Mouse (Mus musculus) limb, embryonic 14.5 days (tissue): ENCODE data around the gene Snrk. TPM values are rescaled to one million over a fixed set of nuclear protein-coding genes. Genes with fewer than 3 reads are reported as not detected.

Source experiments
- ATAC-seq: fragments of 200-750 bp; cut with Nextera tagmentation; 2 replicates; pipeline ENCODE4 v1.8.0; 2017; ENCODE audit warnings: low read depth, moderate number of reproducible peaks, moderate TSS enrichment; ENCODE audit not compliant: low FRiP score
- DNase-seq: peaks from one replicate; pipeline ENCODE4 v3.0.0-alpha.2; 2015; ENCODE audit warnings: low spot score
- H3K27ac ChIP-seq: fragments of 300-500 bp; sonication (generic); replicated peaks from 2 replicates; pipeline ENCODE4 v1.5.1; 2014; ENCODE audit warnings: low read depth, mild to moderate bottlenecking, low read length, moderate library complexity, mixed read lengths
- H3K27me3 ChIP-seq: fragments of 300-500 bp; sonication (generic); 2 replicates; pipeline ENCODE4 v1.6.1; 2014; ENCODE audit warnings: low read length, mixed read lengths; ENCODE audit not compliant: control insufficient read depth, insufficient read depth
- H3K36me3 ChIP-seq: fragments of 300-500 bp; sonication (generic); 2 replicates; pipeline ENCODE4 v1.6.1; 2014; ENCODE audit warnings: mild to moderate bottlenecking, low read length, moderate library complexity, mixed read lengths; ENCODE audit not compliant: control insufficient read depth, insufficient read depth
- H3K4me1 ChIP-seq: fragments of 300-500 bp; sonication (generic); 2 replicates; pipeline ENCODE4 v1.6.1; 2014; ENCODE audit warnings: antibody characterized with exemption, low read length, mixed read lengths; ENCODE audit not compliant: control insufficient read depth, insufficient read depth
- H3K4me2 ChIP-seq: fragments of 300-500 bp; sonication (generic); replicated peaks from 2 replicates; pipeline ENCODE4 v1.6.1; 2014; ENCODE audit warnings: low read depth, mild to moderate bottlenecking, low read length, moderate library complexity; ENCODE audit not compliant: severe bottlenecking
- H3K4me3 ChIP-seq: fragments of 300-500 bp; sonication (generic); replicated peaks from 2 replicates; pipeline ENCODE4 v1.5.1; 2014; ENCODE audit warnings: low read length
- H3K9ac ChIP-seq: fragments of 300-500 bp; sonication (generic); 2 replicates; pipeline ENCODE4 v1.6.1; 2014; ENCODE audit warnings: mild to moderate bottlenecking, low read depth, low read length, moderate library complexity; ENCODE audit not compliant: severe bottlenecking
- H3K9me3 ChIP-seq: fragments of 300-500 bp; sonication (generic); 2 replicates; pipeline ENCODE4 v1.6.1; 2016; ENCODE audit warnings: low read length; ENCODE audit not compliant: control insufficient read depth
- POLR2A ChIP-seq: fragments of 200-500 bp; IDR thresholded peaks from 2 replicates; pipeline ENCODE4 v1.8.0; 2012; ENCODE audit warnings: inconsistent platforms, mild to moderate bottlenecking, moderate library complexity, borderline replicate concordance; ENCODE audit not compliant: insufficient read depth, insufficient read length; ENCODE audit errors: extremely low read depth
- WGBS: fragments of 180-500 bp; shearing (Covaris S2); extraction: QIAGEN DNeasy Blood & Tissue Kit; methylation state at CpG from one replicate; pipeline ENCODE4 v1.1.7; 2014; 5-methylcytosine and 5-hydroxymethylcytosine counted together
- polyA plus RNA-seq, 2 experiments: library from polyadenylated mRNA; depleted of rRNA in 1 of 2; stranded (reverse) in 1 of 2; unstranded in 1 of 2; fragments of >200 nt; fragmentation: Nextera tagmentation in 1 of 2; extraction: Ambion mirVana in 1 of 2; gene quantifications; 2 replicates each; pipeline versions ENCODE4 v1.2.1 to v1.2.3; 2012 to 2014

The Snrk gene
- polyA plus RNA-seq, 2 experiments: 40.2 to 50.1 TPM

DNA sequence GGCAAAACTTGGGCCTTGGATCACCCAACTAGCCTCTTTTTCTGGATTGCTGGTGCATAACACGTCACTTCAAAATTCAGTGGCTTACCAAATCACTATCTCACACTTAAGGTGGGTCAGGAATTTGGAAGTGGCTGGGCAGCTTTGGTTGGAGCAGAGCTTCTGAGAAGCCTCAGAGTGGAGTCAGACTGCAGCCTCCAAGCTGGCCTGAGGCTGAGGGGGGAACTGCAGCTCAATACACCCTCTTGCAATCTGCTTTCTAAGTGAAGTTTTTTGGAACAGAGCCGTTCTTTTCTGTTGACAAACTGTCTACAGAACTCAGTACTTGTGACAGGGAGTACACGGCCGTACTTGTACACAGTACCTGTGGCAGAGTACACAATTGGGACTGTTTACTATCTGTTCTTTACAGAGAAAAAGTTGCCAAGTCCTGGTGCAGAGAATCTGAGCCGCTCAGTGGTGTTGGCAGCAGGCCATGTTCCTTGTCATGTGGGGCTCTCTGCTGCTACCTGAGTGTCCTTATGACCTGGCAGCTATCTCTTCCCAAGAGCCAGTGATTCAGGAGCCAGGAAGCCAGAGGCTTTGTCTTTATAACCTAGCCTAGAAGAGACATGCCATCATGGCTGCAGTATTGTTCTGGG, 78.1 kb downstream of the Snrk start:
- DNase-seq (no peak), ATAC-seq (no peak)
- no peaks in the 10 kb centered on the region for H3K9me3 ChIP-seq
- no peak for TF ChIP-seq POLR2A
- no peak overlapping the region for H3K9ac ChIP-seq
- H3K4me2 ChIP-seq: no peak overlapping the region
- H3K36me3 ChIP-seq: no peaks in the 10 kb centered on the region
- 77% methylated on average over 5 of the region's 5 CpGs for WGBS
- H3K4me1 ChIP-seq: no peaks in the 10 kb centered on the region
- H3K4me3 ChIP-seq: no peak overlapping the region
- H3K27me3 ChIP-seq: no peaks in the 10 kb centered on the region
- no peak overlapping the region for H3K27ac ChIP-seq

DNA sequence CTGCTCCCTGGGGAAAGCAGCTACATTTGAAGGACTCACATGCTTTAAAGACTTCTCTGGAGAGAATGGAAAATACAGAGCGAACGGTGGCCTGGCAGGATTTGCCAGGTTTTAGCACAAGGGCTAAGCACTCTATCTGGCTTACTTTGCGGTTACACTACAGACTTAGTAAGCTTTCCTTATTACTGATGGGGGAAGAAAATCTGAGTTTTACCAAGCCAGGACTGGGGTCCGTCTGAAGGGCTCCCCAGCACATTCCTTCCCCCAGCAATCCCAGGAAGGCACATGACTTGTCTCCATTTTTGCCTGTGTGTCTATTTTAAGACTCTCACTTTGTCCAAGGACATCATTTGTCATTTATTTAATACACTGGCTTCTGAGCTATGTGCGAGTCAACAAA, 80.0 kb downstream of the Snrk start:
- 51% methylated on average over 5 of the region's 5 CpGs for WGBS
- H3K9ac ChIP-seq: no peak overlapping the region
- ATAC-seq (no peak), DNase-seq (no peak)
- H3K4me3 ChIP-seq: no peak overlapping the region
- H3K4me2 ChIP-seq: no peak overlapping the region
- no peaks in the 10 kb centered on the region for H3K9me3 ChIP-seq
- no peak overlapping the region for H3K27ac ChIP-seq
- no peaks in the 10 kb centered on the region for H3K36me3 ChIP-seq
- H3K27me3 ChIP-seq: no peaks in the 10 kb centered on the region
- no peak for TF ChIP-seq POLR2A
- H3K4me1 ChIP-seq: no peaks in the 10 kb centered on the region

DNA sequence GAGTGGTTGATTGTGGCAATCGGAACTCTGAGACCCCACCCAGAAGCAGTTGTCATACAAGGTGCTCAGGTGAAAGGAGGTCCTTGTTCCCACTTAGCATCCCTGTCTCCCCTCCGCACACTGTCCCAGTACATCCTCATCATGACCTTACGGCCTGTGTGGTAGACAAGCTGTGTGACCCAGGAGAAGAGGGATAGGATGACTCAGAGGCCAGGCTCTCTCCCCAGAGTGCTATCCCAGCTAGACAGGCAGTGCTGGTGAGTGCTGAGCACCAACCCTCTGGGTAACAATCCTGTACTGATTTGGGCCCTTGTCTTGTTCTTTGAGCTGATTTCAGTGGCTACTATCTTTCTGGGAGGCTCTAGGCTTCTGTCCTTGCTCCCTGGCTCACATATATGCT, 81.6 kb downstream of the Snrk start:
- Histone ChIP-seq H3K9ac (no peak overlapping the region), H3K27me3 (no peaks in the 10 kb centered on the region), H3K4me3 (no peak overlapping the region), H3K4me2 (no peak overlapping the region), H3K9me3 (no peaks in the 10 kb centered on the region), H3K36me3 (no peaks in the 10 kb centered on the region), H3K4me1 (no peaks in the 10 kb centered on the region), H3K27ac (no peak overlapping the region)
- TF ChIP-seq POLR2A: no peak
- DNase-seq (no peak), ATAC-seq (no peak)
- 89% methylated on average over 3 of the region's 3 CpGs for WGBS

DNA sequence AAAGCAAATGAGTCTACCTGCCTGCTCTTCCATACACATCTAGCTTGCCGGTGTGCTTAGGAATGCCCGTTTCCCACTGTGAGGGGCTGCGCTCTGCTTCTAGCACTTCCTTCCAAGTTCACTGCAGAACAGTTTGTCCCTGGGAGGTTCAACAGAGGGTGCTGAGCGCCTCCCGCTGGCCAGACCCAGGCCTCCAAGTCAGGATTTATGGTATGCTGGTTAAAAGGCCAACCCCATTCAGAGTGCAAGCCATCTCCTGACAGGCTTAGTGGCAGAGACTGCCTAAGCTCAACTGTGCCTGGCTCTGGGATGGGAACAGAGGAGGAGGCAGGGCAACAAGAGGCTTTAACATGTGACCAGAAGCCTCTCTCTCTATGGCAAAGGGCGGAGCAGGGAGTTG, 82.2 kb downstream of the Snrk start:
- no peaks in the 10 kb centered on the region for H3K36me3 ChIP-seq
- H3K9me3 ChIP-seq: no peaks in the 10 kb centered on the region
- H3K4me1 ChIP-seq: no peaks in the 10 kb centered on the region
- H3K9ac ChIP-seq: no peak overlapping the region
- H3K4me2 ChIP-seq: no peak overlapping the region
- no peaks in the 10 kb centered on the region for H3K27me3 ChIP-seq
- H3K4me3 ChIP-seq: no peak overlapping the region
- ATAC-seq (no peak), DNase-seq (no peak)
- 30% methylated on average over 6 of the region's 6 CpGs for WGBS
- no peak overlapping the region for H3K27ac ChIP-seq
- no peak for TF ChIP-seq POLR2A

DNA sequence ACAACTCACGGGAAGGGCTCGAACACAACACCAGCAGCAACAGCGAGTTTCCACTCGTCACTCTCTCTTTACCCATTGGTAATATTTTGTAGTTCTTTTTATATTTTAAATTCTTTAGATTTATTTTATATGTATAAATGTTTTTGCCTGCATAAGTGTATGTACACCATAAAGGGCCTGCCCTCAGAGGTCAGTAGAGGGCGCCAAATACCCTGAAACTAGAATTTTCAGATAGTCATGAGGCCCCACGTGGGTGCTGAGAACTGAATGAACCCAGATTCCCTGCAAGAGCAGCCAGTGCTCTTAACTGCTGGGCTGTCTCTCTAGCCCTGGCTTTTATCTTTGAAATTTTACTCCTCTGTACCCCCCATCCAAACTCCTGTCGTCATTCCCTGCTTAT, 87.4 kb downstream of the Snrk start:
- no peaks in the 10 kb centered on the region for H3K27me3 ChIP-seq
- no peak overlapping the region for H3K4me2 ChIP-seq
- ATAC-seq (no peak), DNase-seq (no peak)
- WGBS: 64% methylated on average over 7 of the region's 7 CpGs
- H3K4me3 ChIP-seq: no peak overlapping the region
- no peak overlapping the region for H3K9ac ChIP-seq
- no peak for TF ChIP-seq POLR2A
- H3K36me3 ChIP-seq: no peaks in the 10 kb centered on the region
- no peaks in the 10 kb centered on the region for H3K9me3 ChIP-seq
- H3K27ac ChIP-seq: no peak overlapping the region
- H3K4me1 ChIP-seq: 0 out of 2 replicates have a peak, but pooled peaks cover 3% of the 10 kb centered on the region
